Mouse (Mus musculus): ENCODE data around the gene Rbl2.

The Rbl2 gene

GRCm38 (mm10) chr8:91111868-91112477, 42.1 kb downstream of the Rbl2 start:
- no peak for DNase-seq

DNA sequence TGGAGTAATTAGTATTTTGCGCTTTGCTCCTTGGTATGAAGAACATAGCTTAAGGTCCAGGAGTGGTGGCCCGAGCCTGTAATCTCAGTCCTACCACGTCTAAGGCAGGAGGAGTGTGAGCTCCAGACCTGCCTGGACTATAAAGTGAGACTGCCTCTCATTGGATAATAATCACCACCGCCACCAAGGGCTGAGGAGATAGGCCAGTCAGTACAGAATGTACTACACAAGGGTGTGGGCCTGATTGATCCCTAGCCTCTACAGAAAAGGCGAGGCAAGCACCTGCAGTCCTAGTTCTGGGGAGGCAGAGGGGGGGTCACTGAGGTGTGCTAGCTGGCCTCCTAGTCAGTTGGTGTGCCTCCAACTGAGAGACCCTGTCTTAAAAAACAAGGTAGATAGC, 44.6 kb downstream of the Rbl2 start:
- DNase-seq = no peak

DNA sequence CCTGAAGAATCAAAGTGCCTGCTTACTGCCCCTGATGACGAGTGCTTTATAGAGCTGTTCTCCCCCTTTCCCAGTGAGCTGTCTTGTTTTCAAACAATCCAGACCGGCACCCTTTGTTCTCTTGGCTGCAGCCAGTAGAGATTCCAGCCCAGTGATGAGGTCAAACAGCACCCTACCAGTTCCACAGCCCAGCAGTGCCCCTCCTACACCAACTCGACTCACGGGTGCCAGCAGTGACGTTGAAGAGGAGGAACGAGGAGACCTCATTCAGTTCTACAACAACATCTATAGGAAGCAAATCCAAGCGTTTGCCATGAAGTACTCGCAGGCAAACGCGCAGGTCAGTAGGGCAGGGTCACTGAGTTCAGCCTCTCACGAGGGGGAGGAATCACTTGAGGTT, 45.1 kb downstream of the Rbl2 start:
- no peak for DNase-seq

DNA sequence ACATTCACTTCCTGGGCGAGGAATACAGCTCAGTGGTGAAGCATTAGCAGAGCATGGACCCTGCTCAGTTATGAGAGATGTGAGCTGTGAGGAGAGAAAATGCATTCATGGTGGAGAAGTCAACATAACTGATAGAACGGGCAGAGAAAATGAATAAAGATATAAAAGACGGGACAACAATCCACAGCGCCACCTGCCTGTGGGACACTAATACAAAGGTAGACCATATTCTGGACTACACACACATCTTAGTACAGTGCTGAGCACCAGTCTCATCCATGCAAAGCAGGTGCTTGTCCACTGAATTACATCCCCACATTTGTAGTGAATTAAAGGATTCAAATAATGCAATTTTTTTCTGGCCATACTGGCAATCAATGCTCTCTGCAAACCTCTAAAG, 47.7 kb downstream of the Rbl2 start:
- DNase-seq = no peak

GRCm38 (mm10) chr8:91118131-91118530, 48.3 kb downstream of the Rbl2 start:
- peak; percentile 19 to 25 for DNase-seq

DNA sequence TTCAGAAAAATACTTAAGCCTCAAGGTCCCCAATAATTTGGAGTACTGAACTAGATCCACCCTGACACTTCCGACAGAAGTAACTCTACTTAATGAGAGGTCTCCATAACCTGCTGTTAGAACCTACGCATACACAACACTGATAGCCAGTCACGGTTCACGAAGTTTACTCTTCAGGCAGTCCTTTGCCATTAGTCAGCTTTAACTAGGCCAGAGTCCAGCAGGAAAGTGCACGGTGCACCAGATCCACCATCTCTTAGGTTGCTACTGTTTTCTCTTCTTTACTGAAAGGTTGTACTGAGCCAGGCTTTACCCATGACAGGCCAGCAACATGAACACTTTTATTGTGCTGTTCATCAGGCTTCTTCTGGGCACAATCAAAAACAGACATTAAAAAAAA, 54.5 kb downstream of the Rbl2 start:
- no peak for DNase-seq

DNA sequence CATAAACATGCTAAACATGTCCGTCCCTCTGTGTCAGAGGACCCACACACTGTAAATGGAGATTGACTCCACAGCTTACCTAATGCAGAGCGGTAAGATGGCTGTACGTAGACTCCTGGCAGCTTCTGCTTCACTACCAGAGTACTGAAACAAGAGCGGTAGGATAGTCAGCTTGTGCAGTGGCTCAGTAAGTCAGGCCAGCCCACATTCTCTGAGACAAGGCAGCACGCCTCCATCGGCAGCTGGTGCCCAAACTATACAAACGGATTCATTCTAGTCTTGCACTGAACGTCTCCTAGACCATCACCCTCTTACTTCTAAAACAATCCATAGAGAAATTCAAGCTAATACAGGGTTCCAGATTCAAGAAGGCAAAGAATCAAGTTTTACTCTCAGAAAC, 56.9 kb downstream of the Rbl2 start:
- DNase-seq = no peak

GRCm38 (mm10) chr8:91132731-91133130, 62.9 kb downstream of the Rbl2 start:
- no peak for DNase-seq

DNA sequence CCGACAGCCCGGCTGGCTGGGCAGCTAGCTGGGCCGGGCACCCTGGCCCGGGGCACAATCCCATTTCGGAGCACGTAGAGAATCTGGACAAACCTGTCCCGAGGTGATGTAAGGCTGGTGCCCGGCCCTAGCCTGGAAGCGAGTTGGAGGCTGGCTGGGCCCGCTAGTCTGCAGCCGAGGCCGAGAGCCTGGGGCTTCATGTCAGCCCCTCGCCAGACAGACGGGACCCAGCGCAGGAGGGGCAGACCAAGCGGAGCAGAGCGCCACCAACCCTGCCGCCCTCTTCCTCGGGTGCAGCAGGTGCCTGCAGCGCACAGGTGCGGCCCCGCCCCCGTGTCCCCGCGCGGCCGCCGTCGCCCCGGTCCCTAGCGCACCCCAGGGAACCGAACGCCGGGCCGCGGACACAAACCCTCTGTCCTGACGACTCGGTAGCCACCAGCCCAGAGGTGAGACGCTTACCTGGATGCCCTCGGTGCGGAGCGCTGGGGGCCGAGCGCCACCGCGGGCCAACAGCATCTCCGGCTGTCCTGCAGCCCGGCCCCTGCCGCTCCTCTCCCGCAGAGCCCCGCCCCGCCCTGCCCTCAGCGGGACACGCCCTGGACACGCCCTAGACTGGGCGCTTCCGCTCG, 63.7 kb downstream of the Rbl2 start:
- no peak for DNase-seq

DNA sequence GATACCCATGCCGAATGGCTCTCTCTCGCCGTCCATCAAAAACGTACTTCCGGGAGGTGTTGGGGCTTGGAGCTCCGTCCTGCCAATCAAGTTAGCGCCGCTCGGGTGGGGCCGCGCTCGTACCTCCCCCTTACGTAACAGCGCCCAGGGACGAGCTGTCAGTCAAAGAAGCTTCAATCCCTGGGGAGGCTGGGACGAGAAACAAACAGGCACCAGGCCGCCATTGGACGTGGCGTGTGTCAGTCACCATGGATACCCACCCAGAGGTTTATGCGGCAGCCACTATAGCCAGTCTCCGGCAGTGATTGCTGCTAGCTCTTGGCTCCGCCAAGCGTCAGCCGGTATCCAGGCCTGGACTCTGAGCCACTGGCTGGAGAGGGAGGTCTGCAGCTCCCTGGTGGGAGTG, 64.2 kb downstream of the Rbl2 start:
- peak; percentile 97 to 99 for DNase-seq

- DNase-seq = no peak
These were observed 64.8 kb downstream of the Rbl2 start for GRCm38 (mm10) chr8:91134659-91135058.

DNA sequence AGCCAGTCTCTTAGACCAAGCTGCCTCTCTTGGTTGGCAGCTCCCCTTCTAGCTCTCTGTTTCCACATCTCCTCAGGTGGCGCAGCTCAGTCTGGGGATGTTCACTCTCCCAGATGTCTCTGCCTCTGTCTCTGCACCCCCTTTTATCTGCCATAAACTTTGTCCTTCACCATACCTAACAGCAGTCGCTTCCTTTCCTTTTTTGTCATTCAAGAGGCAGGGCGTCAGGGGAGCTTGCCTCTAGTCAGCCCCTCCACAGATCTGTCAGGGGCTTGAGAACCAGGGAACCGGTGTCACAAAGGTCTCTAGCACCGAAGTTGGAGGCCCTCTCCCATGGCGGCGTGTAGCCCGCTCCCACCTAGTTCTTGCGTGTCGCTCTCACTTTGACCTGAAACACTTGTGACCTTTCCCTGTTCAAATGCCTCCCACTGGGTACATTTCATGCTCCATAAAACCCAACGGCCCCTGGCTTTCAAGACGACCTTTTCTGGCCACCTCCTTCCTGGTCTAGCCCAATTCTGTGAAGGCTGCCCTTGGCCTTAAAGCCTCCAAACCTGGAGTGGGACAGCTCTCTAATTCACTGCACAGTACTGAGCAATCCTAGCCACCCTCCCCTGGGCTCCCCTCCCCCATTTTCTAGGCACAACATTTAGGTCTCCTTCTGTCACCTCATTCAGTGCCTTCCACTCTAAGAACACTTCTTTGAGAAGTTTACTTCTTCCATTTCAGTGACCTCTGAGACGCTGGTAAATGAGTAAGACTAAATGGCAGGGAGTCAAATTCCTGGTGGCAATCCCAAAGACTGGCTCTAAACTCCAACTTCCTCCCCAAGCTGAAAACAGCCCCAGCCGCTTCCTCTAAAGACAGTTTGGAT, 65.7 kb downstream of the Rbl2 start:
- no peak for DNase-seq

GRCm38 (mm10) chr8:91140828-91141227, 71.0 kb downstream of the Rbl2 start:
- DNase-seq = no peak

DNA sequence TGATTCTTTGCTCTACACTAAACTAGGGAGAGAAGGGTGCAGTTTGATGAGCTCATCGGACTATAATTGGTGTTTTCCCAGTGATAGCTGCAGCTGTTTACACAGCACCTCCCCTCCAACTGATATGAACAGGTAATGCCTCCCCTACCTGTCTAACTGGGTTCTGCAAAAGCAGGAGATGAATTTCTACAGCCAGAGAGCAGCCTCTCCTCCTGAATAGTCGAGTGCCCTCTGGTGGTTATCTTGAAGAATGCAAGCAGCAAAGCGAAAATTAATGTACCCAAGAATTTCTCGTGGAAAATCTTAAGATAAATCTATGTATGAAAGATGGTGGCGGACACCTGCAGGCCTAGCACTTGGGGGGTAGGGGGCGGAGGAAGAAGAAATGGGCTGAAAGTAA, 77.9 kb downstream of the Rbl2 start:
- peak; percentile 61 to 64 for DNase-seq

- no peak for DNase-seq
These were observed 78.9 kb downstream of the Rbl2 start for GRCm38 (mm10) chr8:91148643-91149178.

GRCm38 (mm10) chr8:91149298-91149697, 79.4 kb downstream of the Rbl2 start:
- DNase-seq = no peak

DNA sequence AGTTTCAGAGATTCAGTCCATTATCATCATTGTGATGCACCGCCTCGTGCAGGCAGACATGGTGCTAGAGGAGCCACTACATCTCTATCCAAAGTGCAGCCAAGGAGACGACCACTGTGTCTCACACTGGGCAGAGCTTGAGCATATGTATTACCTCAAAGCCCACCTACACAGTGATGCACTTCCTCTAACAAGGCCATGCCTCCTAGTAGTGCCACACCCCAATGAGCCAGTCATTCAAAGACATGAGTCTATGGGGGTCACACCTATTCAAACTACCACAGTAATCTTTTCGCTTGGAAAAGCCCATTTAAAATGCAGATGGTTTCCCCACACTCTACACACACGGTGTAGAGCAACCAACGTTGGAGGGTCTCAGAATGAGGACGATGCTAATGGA, 81.7 kb downstream of the Rbl2 start:
- DNase-seq = no peak

GRCm38 (mm10) chr8:91153831-91154230, 84.0 kb downstream of the Rbl2 start:
- DNase-seq = no peak

DNA sequence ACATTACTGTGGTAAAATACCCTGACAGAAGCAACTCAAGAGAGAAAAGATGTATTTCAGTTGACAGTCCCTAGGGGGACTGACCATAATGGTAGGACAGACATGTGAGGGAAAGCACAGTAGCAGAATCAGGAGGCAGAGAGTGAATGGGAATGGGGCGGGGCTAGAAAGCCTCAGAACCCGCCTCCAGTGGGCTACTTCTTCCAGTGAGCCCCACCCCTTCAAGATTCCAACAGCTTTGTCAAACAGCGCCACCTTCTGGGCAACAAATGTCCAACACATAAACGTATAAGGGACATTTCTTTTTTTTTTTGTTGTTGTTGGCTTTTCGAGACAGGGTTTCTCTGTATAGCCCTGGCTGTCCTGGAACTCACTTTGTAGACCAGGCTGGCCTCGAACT, 84.7 kb downstream of the Rbl2 start:
- peak; percentile 29 to 36 for DNase-seq

DNA sequence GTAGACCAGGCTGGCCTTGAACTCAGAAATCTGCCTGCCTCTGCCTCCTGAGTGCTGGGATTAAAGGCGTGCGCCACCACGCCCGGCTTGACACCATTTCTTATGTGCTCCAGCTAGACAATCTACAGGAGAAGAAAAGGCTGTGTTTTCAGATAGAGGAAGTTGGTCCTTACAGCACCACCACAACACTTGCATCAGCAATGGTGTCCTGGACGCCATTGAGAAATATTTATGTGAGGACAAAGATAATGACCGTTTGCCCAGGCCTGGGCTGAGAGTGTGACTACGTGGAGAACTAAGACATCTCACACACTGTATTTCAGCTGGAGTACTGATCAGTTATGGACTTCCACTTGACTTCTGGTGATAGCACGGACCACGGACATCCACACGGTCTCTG, 88.8 kb downstream of the Rbl2 start:
- no peak for DNase-seq

- DNase-seq = no peak
These were observed 90.3 kb downstream of the Rbl2 start for GRCm38 (mm10) chr8:91159959-91160800.

GRCm38 (mm10) chr8:91170152-91170551, 100.3 kb downstream of the Rbl2 start:
- DNase-seq = no peak

DNA sequence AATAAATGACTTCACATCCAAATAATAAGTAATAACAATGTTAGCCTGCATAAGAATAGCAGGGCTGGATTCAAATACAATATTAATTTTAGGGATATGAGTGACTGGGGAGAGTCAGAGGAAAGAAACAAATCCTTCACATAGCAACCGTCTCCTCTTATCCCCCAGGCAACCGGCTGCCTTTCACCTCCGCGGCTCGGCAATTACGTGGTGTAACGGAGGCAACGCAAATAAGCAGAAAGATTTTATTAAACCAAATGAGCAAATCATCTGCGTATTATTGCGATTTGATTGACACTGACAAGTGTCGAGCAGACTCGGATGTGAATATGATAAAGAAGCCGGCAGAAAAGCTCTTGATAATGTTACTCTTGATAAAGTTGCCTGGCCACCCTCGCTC, 101.1 kb downstream of the Rbl2 start:
- DNase-seq = no peak
